Mouse (Mus musculus) neural tube, embryonic 10.5 days (tissue): Measurements from ENCODE around the gene Cdc14b.
A peak's percentile ranks its signal among the peaks of the same experiment; 100 is the strongest.

Source experiments
- DNase-seq: peaks from one replicate; pipeline ENCODE4 v3.0.0-alpha.2; 2017; ENCODE audit warnings: low spot score; ENCODE audit errors: extremely low spot score

Gene Cdc14b

GRCm38 (mm10) chr13:64274879-64275753 lies at the start of gene Cdc14b:
Cdc14b (minus strand) TSS chr13:64275290.
- peak; percentile 97 for DNase-seq

- DNase-seq, result no peak
Observed at GRCm38 (mm10) chr13:64322561-64323281, 47.6 kb upstream of the Cdc14b start.

GRCm38 (mm10) chr13:64320334-64320733 lies 45.2 kb upstream of the Cdc14b start:
- no peak for DNase-seq

GRCm38 (mm10) chr13:64319782-64320181 lies 44.7 kb upstream of the Cdc14b start:
- DNase-seq, result no peak

GRCm38 (mm10) chr13:64318355-64318754 lies 43.3 kb upstream of the Cdc14b start:
- DNase-seq, result no peak

- no peak for DNase-seq
Observed at GRCm38 (mm10) chr13:64315483-64316050, 40.5 kb upstream of the Cdc14b start.

GRCm38 (mm10) chr13:64314041-64314440 lies 39.0 kb upstream of the Cdc14b start:
- DNase-seq, result no peak

GRCm38 (mm10) chr13:64312916-64313289 lies 37.8 kb upstream of the Cdc14b start:
- no peak for DNase-seq

- DNase-seq, result peak; percentile 98
Observed at GRCm38 (mm10) chr13:64312024-64312915, 37.2 kb upstream of the Cdc14b start, which contains the start of gene Aaed1. Aaed1 (minus strand) TSS chr13:64312710.

GRCm38 (mm10) chr13:64311266-64311665 lies 36.2 kb upstream of the Cdc14b start:
- DNase-seq, result no peak

- DNase-seq, result no peak
Observed at GRCm38 (mm10) chr13:64310585-64310984, 35.5 kb upstream of the Cdc14b start.

- no peak for DNase-seq
Observed at GRCm38 (mm10) chr13:64309842-64310241, 34.8 kb upstream of the Cdc14b start.

- no peak for DNase-seq
Observed at GRCm38 (mm10) chr13:64309036-64309435, 33.9 kb upstream of the Cdc14b start.

GRCm38 (mm10) chr13:64307508-64307907 lies 32.4 kb upstream of the Cdc14b start:
- no peak for DNase-seq

GRCm38 (mm10) chr13:64306078-64306477 lies 31.0 kb upstream of the Cdc14b start:
- peak; percentile 50 for DNase-seq

GRCm38 (mm10) chr13:64299069-64299468 lies 24.0 kb upstream of the Cdc14b start:
- DNase-seq, result no peak

GRCm38 (mm10) chr13:64286791-64287190 lies 11.7 kb upstream of the Cdc14b start:
- DNase-seq, result no peak

GRCm38 (mm10) chr13:64286321-64286720 lies 11.2 kb upstream of the Cdc14b start:
- DNase-seq, result no peak

- no peak for DNase-seq
Observed at GRCm38 (mm10) chr13:64284676-64285075, 9.6 kb upstream of the Cdc14b start.

- no peak for DNase-seq
Observed at GRCm38 (mm10) chr13:64280940-64281339, 5.8 kb upstream of the Cdc14b start.

- DNase-seq, result no peak
Observed at GRCm38 (mm10) chr13:64275754-64276127, 651 bp upstream of the Cdc14b start.
